Mouse (Mus musculus): ENCODE data around the gene Meox1. TPM values are rescaled to one million over a fixed set of nuclear protein-coding genes. Genes with fewer than 3 reads are reported as not detected.

Gene Meox1
- total RNA-seq, 2 experiments from 2014 or later, result 0.50 to 0.91 TPM

DNA sequence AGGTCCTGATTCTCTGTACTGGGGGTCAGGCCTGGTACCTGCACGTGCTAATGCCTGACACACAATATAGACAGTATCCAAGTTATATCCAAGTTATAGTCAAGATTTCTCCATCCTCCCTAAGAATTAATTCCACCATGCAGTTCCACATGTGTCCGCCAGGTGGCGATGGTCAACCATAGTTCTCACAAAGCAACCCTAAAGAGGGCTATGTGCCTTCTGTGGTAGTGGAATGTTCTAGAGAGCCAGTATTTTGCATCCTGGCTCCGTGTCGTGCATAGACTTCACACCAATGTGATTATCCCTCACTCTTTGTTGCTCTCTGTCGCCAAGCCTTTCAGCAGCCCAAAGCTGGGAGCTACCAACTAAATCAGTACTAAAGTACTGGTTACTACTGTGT, 25.5 kb upstream of the Meox1 start:
- intact Hi-C loops (cut with DNase I), result loop anchor here (1.0 to 10.0 kb wide), 3 partner anchors 49 to 185 kb away; partner anchors contain the start of genes Cd300lg, Ppy and Pyy
- peak; percentile 96 for TF ChIP-seq CTCF (IDR thresholded peaks at IDR 0.05)
- peak; percentile 77 to 87 for DNase-seq (ENCODE audit: extremely low spot score in 1 of 2, low spot score in 2 of 2)
- Histone ChIP-seq H3K27ac (no peak overlapping the region), H3K4me3 (no peak overlapping the region)

DNA sequence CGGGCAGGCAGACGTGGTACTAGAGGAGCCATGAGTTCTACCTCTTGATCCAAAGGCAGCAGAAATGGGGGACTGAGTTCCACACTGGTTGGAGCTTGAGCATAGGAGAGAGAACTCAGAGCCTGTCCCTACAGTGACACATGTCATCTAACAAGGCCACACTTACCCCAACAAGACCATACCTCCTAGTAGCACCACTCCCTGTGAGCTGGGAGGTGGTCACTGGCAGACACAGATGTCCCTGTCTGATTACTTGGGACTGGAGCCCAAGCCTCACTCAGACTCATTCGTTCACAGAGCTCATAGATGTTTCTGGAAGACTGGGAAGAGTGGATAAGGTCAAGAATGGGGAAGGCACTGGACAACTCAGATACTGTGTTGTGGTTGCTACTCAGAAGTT, 24.4 kb upstream of the Meox1 start:
- TF ChIP-seq CTCF (IDR thresholded peaks at IDR 0.05), result no peak
- intact Hi-C loops (cut with DNase I), result loop anchor here (1.0 to 10.0 kb wide), 3 partner anchors 50 to 186 kb away; partner anchors contain the start of genes Cd300lg, Ppy and Pyy
- Histone ChIP-seq H3K27ac (no peak overlapping the region), H3K4me3 (no peak overlapping the region)
- DNase-seq (ENCODE audit: extremely low spot score in 1 of 2, low spot score in 2 of 2), result no peak

DNA sequence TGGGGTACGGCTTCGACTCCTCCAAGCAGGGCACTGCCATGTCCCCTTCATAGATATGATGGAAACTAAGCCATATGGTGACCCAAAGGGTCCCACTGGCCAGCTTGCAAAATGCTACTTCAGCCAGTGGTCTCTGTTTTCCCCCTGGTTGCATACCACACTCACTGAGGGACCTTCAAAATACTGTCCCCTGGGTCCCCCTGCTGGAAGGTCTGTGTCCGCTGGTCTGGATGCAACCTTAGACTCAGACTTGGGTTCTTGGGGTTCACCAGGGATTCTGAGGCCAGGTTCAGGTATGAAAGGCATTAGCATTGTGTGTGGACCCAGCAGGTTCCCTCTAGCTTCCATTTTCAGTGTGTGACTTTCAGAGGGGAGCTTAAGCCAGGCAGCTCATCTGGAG, 22.6 kb upstream of the Meox1 start:
- DNase-seq (ENCODE audit: extremely low spot score in 1 of 2, low spot score in 2 of 2), result no peak
- Histone ChIP-seq H3K4me3 (no peak overlapping the region), H3K27ac (no peak overlapping the region)
- peak; percentile 14 for TF ChIP-seq CTCF (IDR thresholded peaks at IDR 0.05)
- intact Hi-C loops (cut with DNase I), result loop anchor here (5.0 to 10.0 kb wide), 2 partner anchors 126 to 188 kb away; partner anchors contain the start of genes Cd300lg, Ppy and Pyy

DNA sequence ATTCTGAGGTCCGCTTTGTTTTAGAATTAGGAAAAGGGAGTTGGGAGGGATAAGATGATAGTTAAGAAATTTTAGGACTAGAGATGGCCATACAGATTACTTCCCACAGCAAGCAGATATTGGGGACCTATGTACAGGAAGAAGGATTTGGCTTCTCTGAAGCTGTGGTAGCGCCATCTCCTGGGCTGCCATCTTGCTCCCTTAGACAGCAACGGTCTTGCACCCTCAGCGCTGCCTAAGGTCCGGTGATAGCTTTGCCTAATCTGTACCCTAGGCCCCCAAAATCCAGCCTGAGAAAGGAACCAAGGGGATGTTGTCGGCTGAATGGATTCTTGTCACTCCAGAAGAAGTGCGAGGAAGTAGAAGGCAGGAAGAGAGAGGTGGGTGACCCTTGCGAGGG, 19.4 kb upstream of the Meox1 start:
- intact Hi-C loops (cut with DNase I), result loop anchor here (10.0 kb wide), 1 partner anchor 191 kb away; the partner anchor contains the start of genes Ppy and Pyy
- no peak for TF ChIP-seq CTCF (IDR thresholded peaks at IDR 0.05)
- no peak for DNase-seq (ENCODE audit: extremely low spot score in 1 of 2, low spot score in 2 of 2)
- Histone ChIP-seq H3K27ac (no peak overlapping the region), H3K4me3 (no peak overlapping the region)

DNA sequence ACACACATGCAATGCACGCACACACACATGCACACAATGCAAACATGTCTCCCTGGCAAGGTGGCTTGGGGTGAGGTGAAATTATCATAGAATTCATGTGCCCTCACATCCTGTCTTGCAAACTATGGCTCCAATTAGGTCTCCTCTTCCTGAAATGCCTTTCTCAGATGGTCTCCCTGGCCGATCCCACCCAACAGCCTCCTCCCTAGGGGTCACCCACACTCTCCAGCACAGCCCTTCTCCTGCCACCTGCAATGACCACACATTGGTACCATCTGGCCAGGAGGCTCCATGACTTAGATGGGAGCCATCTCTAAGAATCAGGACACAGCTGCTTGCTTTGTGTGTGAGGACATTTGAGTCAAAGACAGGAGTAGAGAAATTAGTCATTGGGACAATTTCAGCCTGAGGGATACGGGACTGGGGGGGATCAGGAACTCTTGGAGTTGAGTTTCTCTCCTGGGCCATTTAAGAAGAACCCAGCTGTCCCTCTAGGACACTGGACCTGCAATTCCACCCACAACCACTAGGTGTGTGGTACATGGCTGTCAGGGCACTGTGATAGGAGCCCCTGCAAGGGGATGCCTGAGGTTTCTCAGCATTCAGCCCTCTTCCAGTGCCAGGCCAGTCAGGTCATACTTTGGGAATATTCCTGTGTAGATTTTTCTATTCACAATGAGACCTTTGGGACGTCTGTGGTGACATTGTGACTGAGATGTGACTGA, 17.8 kb upstream of the Meox1 start:
- intact Hi-C loops (cut with DNase I), result loop anchor here (10.0 kb wide), 1 partner anchor 193 kb away; the partner anchor contains the start of genes Ppy and Pyy
- peak; percentile 64 for TF ChIP-seq CTCF (IDR thresholded peaks at IDR 0.05)
- Histone ChIP-seq H3K4me3 (no peak overlapping the region), H3K27ac (no peak overlapping the region)
- no peak for DNase-seq (ENCODE audit: extremely low spot score in 1 of 2, low spot score in 2 of 2)

DNA sequence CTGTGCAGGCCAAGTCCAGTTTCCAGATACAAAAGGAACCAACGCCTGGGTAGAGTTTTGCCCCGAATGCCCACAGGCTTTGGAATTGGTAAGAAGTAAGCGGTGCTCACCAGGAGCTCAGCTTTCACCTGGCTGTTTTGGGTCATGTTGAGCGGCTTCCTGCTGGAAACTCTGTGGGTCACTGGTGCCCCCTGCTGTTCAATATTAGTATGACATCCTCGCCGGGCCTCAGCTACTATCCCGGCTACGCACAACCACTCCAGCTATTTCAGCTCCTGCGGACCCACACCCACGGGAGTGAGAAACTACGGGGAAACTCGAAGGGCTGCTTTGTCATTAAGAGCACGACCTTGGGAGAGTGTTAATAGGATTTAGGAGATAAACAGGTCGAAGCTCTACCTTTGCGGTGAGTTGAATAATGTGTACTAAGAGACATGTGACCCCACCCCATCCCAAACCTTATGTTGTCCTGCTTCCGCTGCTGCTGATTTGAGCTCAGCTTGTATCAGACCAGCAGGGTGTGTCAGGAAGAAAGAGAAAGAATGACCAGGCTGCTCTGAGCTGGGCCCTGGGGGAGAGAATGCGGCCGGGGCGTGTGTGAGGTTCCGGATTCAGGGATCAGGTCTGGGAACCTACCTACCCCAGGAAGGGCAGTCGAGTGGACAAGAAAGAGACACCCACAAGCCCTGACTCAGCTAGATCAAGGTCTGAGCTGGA, 16.2 kb upstream of the Meox1 start:
- H3K27ac ChIP-seq, result no peak overlapping the region
- peak; percentile 96 for TF ChIP-seq CTCF (IDR thresholded peaks at IDR 0.05)
- intact Hi-C loops (cut with DNase I), result loop anchor here (1.0 to 10.0 kb wide), 3 partner anchors 97 to 194 kb away; partner anchors contain the start of genes Ppy and Pyy

DNA sequence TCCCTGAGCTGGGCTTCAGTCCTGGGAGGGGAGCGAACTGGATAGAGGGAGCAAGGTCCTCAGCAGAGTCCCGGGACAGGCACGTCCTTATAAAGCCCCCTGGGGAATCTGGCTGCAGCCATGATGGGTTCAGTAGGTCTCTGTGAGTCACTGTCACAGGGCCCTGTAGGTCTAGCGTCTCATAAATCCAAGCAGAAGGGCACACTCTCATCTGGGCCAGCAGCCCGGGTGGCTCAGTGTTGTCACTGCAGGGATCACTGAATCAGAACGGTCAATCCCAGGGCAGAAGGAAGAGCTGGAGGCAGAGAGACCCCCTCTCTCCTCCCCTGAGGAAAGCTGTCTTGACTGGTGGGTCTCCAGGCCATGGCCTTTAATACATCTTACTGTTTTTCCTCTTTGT, 14.6 kb upstream of the Meox1 start:
- no peak for TF ChIP-seq CTCF (IDR thresholded peaks at IDR 0.05)
- DNase-seq (ENCODE audit: extremely low spot score in 1 of 2, low spot score in 2 of 2), result no peak
- no peak overlapping the region for H3K4me3 ChIP-seq
- H3K27ac ChIP-seq, result no peak overlapping the region
- intact Hi-C loops (cut with DNase I), result no loop called here

More for the DNA sequence above, 16.2 kb upstream of the Meox1 start:
- no peak overlapping the region for H3K4me3 ChIP-seq
- peak; percentile 78 to 89 for DNase-seq (ENCODE audit: extremely low spot score in 1 of 2, low spot score in 2 of 2)

DNA sequence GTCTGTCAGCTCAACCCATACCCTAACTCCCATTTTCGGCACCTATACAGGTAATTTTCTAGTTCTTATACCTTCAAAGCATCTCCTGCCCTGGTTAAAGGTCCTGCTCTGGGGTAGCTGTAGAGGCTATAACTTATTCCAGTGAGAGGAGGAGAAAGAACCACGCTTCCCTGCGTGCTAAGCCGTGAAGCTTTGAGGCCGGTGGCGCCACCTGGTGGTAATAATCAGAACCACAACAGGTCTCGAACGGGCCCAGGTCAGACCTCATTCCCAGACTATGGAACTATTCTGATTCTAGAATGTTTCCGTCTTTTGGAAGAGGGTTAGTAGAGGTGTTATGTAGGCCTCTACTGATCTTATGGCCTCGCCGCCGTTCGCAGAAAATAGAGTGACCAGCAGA, 10.9 kb upstream of the Meox1 start:
- Histone ChIP-seq H3K27ac (no peak overlapping the region), H3K4me3 (no peak overlapping the region)
- intact Hi-C loops (cut with DNase I), result loop anchor here (1.0 kb wide), 1 partner anchor 92 kb away; no protein-coding TSS in a partner anchor
- peak; percentile 97 for TF ChIP-seq CTCF (IDR thresholded peaks at IDR 0.05)
- DNase-seq (ENCODE audit: extremely low spot score in 1 of 2, low spot score in 2 of 2), result peak; percentile 70 to 84

DNA sequence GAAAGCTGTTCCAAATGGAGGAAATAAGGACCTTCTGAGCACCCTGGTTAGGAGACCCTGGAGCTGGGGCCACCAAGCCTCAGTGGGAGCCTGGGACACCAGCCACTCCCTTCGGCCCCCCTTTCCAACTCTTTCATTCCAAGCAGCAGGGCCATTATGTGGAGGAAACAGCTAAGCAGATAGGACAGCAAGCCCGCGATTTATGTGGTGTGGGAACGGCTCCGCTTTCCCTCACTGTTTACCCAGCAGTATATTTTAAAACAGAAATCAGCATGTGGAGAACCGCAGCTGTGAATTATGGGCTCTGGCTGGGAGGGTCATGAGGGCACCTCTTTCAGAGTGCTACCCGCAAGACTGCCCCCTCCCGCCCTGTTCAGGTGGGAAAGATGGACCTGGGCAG, 7.1 kb upstream of the Meox1 start:
- no peak for TF ChIP-seq CTCF (IDR thresholded peaks at IDR 0.05)
- no peak for DNase-seq (ENCODE audit: extremely low spot score in 1 of 2, low spot score in 2 of 2)
- intact Hi-C loops (cut with DNase I), result no loop called here
- H3K27ac ChIP-seq, result no peak overlapping the region
- no peak overlapping the region for H3K4me3 ChIP-seq

DNA sequence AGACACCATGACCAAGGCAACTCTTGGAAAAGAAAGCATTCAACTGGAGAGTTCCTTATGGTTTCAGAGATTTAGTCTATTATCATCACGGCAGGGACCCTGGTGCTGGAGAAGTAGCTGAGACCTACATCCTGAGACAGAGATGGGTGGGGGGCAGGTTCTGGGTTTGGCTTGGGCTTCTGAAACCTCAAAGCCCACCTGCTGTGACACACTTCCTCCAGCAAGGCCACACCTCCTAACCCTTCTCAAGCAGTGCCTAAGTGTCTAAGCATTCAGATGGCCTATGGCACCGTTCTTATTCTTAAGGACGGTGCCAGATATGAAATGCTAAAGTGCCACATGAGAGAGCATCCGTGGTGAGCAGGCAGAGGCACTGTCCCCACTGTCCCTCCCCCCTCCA, 4.2 kb upstream of the Meox1 start:
- no peak for DNase-seq (ENCODE audit: extremely low spot score in 1 of 2, low spot score in 2 of 2)
- TF ChIP-seq CTCF (IDR thresholded peaks at IDR 0.05), result no peak
- intact Hi-C loops (cut with DNase I), result no loop called here

DNA sequence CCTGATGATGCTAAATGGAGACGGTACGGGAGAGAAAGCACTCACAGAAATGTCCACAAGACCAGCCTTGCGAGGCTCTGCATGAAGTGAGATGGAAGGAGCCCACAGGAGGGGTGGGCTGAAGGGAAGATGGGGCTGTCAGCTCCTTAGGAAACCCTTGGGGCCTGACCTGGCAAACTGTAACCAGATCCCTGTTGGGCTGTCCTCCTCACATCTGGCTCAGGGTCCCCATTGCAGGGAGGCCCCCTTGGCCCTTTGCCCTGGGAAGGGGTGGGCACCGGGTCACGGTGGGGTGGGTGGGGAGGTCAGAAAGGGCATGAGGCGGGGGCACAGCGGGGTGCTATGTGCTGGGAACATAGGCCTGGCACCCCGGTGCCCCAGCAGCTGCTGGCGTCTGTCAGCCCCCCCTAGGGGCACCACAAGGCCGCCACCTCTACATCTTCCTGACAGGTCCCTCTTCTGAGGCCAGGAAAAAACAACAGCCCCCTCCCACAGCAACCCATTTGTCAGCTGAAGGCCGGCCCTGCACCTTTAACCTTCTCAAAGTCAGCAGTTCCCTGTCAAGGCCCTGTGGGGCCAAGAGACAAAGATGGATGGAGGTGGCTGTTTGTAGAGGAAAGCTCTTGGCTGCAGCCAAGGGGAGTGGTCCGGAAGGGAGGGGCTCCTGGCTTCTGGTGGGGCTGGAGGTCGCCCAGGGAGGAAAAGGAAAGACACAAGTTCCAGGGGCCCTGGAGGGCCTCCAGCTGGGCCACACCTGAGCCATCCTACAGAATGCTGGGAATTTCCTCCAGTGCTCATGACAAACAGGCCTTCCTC, 2.6 kb upstream of the Meox1 start:
- Histone ChIP-seq H3K4me3 (no peak overlapping the region), H3K27ac (no peak overlapping the region)
- intact Hi-C loops (cut with DNase I), result no loop called here
- TF ChIP-seq CTCF (IDR thresholded peaks at IDR 0.05), result no peak
- no peak for DNase-seq (ENCODE audit: extremely low spot score in 1 of 2, low spot score in 2 of 2)

More for the DNA sequence above, 4.2 kb upstream of the Meox1 start:
- H3K4me3 ChIP-seq, result no peak overlapping the region
- no peak overlapping the region for H3K27ac ChIP-seq

Measured in left cerebral cortex, adult 2 months (tissue).